Mouse (Mus musculus) limb, embryonic 12.5 days (tissue): Measurements from ENCODE around the gene Bicdl2. TPM values are rescaled to one million over a fixed set of nuclear protein-coding genes. Genes with fewer than 3 reads are reported as not detected.

ENCODE experiments used
- ATAC-seq: fragments of 200-750 bp; cut with Nextera tagmentation; 2 replicates; pipeline ENCODE4 v1.8.0; 2017; ENCODE audit warnings: low read depth, moderate TSS enrichment; ENCODE audit not compliant: insufficient number of reproducible peaks, insufficient read depth, low FRiP score, low TSS enrichment
- H3K27ac ChIP-seq: fragments of 300-500 bp; sonication (generic); 2 replicates; pipeline ENCODE4 v1.5.1; 2016; ENCODE audit warnings: mild to moderate bottlenecking, moderate library complexity
- H3K27me3 ChIP-seq: fragments of 300-500 bp; sonication (generic); 2 replicates; pipeline ENCODE4 v1.6.1; 2016; ENCODE audit warnings: mild to moderate bottlenecking, moderate library complexity
- H3K36me3 ChIP-seq: fragments of 300-500 bp; sonication (generic); 2 replicates; pipeline ENCODE4 v1.6.1; 2016; ENCODE audit warnings: mild to moderate bottlenecking, moderate library complexity
- H3K4me1 ChIP-seq: fragments of 300-500 bp; sonication (generic); replicated peaks from 2 replicates; pipeline ENCODE4 v1.6.1; 2016
- H3K4me2 ChIP-seq: fragments of 300-500 bp; sonication (generic); 2 replicates; pipeline ENCODE4 v1.6.1; 2016; ENCODE audit warnings: mild to moderate bottlenecking, moderate library complexity
- H3K4me3 ChIP-seq: fragments of 300-500 bp; sonication (generic); replicated peaks from 2 replicates; pipeline ENCODE4 v1.5.1; 2016; ENCODE audit warnings: mild to moderate bottlenecking
- H3K9ac ChIP-seq: fragments of 300-500 bp; sonication (generic); replicated peaks from 2 replicates; pipeline ENCODE4 v1.6.1; 2016; ENCODE audit warnings: mild to moderate bottlenecking, moderate library complexity
- H3K9me3 ChIP-seq: fragments of 300-500 bp; sonication (generic); 2 replicates; pipeline ENCODE4 v1.6.1; 2016; ENCODE audit warnings: mild to moderate bottlenecking, moderate library complexity
- WGBS: fragments of 180-500 bp; shearing (Covaris S2); methylation state at CpG from one replicate; pipeline ENCODE4 v1.1.7; 2016; 5-methylcytosine and 5-hydroxymethylcytosine counted together
- polyA plus RNA-seq: library from polyadenylated mRNA; unstranded; fragments of >200 nt; fragmentation: Nextera tagmentation; extraction: Ambion mirVana; gene quantifications from 2 replicates; pipeline ENCODE4 v1.2.1, GENCODE M21; 2016

Bicdl2 gene
- polyA plus RNA-seq, 1 experiment from 2014 or later = 1.2 TPM

DNA sequence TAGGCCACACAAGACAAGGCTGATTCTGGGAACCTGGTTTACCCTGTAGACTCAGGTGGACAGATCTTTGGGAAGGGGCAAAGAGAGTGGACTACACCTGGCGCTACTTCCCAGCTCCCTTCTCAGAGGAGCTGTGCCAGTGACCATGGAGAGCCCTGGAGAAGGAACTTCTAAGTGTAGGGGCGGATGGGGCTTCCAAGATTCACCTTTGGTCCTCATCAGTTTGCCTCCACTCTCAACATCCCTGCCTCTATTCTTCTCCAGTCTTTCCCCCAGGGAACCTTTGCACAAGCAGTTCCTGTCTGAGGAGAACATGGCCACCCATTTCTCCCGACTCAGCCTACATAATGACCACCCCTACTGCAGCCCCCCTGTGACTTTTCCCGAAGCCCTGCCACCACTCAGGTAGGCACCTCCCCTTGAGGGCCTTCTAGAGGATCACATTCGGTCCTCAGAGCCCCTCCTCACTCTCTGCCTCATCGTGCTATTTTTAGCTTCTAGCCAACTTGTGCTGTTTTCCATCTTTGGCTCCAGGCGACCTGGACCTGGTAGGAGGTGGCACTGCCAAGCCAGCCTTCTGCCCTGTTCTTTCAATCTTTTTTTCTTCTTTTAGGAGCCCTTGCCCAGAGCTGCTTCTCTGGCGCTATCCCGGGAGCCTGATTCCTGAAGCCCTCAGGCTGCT lies 14.1 kb downstream of the Bicdl2 start:
- Histone ChIP-seq H3K4me2 (peak overlapping the region; percentile 74), H3K27me3 (peaks cover 41% of the 10 kb centered on the region), H3K9ac (peak overlapping the region; percentile 58), H3K4me1 (peaks cover 40% of the 10 kb centered on the region), H3K27ac (peak overlapping the region; percentile 50; the same call in 1 of the 2 replicates), H3K9me3 (no peaks in the 10 kb centered on the region), H3K4me3 (peak overlapping the region; percentile 59), H3K36me3 (peaks cover 14% of the 10 kb centered on the region)
- 31% methylated on average over 9 of the region's 9 CpGs for WGBS
- 0 out of 2 replicates have a peak, but pooled peaks have one; percentile 0 for ATAC-seq

GRCm38 (mm10) chr17:23675127-23675526 lies 14.8 kb downstream of the Bicdl2 start:
- H3K4me1 ChIP-seq = peaks cover 44% of the 10 kb centered on the region
- peaks cover 7% of the 10 kb centered on the region for H3K36me3 ChIP-seq
- H3K27me3 ChIP-seq = peaks cover 48% of the 10 kb centered on the region
- no peaks in the 10 kb centered on the region for H3K9me3 ChIP-seq
- H3K27ac ChIP-seq = no peak overlapping the region
- no peak overlapping the region for H3K9ac ChIP-seq
- 25% methylated on average over 5 of the region's 5 CpGs for WGBS
- peak overlapping the region; percentile 97 for H3K4me2 ChIP-seq
- no peak for ATAC-seq
- no peak overlapping the region for H3K4me3 ChIP-seq

DNA sequence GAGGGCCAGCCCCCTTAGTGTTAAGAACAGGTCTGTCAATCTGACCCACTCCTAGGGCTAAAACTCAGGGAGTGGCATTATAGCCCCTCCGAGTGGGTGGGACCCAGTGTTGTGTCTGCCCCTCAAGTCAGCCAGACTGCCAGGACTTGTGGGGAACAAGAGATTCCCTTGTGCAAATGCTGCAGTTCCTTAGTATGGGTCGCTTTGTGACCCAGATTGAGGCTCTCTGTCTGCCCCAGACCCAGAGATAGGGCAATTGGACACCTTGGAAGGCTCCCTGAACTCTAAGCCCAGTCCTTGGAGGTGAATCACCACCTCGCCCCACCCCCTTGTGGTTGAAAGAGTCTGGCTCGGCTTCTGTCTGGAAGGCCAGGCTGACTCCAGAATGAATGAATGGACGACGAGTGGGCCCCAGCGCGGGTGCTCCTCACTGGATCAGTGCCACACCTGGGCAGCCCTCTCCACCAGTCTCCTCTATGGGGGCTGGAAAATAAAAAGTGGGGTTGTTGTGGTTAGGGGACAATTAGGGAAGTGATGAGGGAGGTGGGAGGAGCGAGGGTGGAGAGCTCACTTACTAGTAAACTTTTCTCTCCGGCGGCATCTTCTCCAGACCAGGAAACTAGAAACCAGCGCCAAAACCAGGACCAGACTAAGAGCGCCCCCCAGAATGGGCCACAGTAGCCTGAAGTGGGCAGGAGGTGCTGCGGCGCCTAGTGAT lies 15.4 kb downstream of the Bicdl2 start:
- no peaks in the 10 kb centered on the region for H3K9me3 ChIP-seq
- H3K36me3 ChIP-seq = peaks cover under 1% of the 10 kb centered on the region; the same call in 1 of the 2 replicates
- ATAC-seq = no peak
- peak overlapping the region; percentile 97 for H3K4me2 ChIP-seq
- H3K27ac ChIP-seq = no peak overlapping the region
- H3K9ac ChIP-seq = peak overlapping the region; percentile 50; the same call in 1 of the 2 replicates
- peaks cover 54% of the 10 kb centered on the region for H3K27me3 ChIP-seq
- WGBS = 13% methylated on average over 15 of the region's 15 CpGs
- peak overlapping the region; percentile 49 for H3K4me3 ChIP-seq
- H3K4me1 ChIP-seq = peaks cover 44% of the 10 kb centered on the region

- under 1% methylated on average over 37 of the region's 37 CpGs for WGBS
- Histone ChIP-seq H3K27me3 (peaks cover 63% of the 10 kb centered on the region), H3K4me1 (peaks cover 44% of the 10 kb centered on the region)
Measured at GRCm38 (mm10) chr17:23676473-23677031, 16.2 kb downstream of the Bicdl2 start.

DNA sequence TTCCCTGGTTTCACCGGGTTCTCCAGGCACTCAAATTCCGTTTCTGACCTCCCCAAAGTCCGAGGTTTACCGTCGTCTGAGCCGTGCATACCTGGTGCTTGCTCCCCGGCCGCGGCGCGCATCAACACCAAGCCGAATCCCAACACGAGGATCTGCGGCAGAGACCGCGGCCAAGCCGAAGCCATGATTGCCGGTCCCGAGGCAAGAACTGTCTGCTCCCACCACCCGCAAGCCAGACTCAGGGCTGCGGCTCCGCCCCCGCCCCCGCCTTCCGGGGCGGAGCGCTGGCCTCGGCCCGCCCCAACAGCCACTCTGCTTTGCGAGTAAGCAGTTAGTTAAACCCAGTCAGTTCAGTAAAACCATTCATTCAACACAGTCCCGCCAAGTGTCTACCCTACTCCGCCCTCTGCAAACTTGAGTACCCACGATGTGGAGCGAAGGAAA lies 17.0 kb downstream of the Bicdl2 start, which contains the start of gene Tnfrsf12a:
TSS of gene Tnfrsf12a (minus strand) at position 233 of the 444 bp plus-strand sequence.
- ATAC-seq = no peak
- Histone ChIP-seq H3K27me3 (peaks cover 70% of the 10 kb centered on the region), H3K36me3 (no peaks in the 10 kb centered on the region), H3K4me2 (peak within 1 kb of the TSS; percentile 97), H3K4me3 (peak within 1 kb of the TSS; percentile 49), H3K9ac (peak within 1 kb of the TSS; percentile 50), H3K9me3 (no peaks in the 10 kb centered on the region), H3K4me1 (peaks cover 46% of the 10 kb centered on the region), H3K27ac (no peak within 1 kb of the TSS)
- under 1% methylated on average over 34 of the region's 34 CpGs for WGBS

More at GRCm38 (mm10) chr17:23676473-23677031, 16.2 kb downstream of the Bicdl2 start:
- Histone ChIP-seq H3K36me3 (no peaks in the 10 kb centered on the region), H3K4me3 (peak overlapping the region; percentile 49), H3K9me3 (no peaks in the 10 kb centered on the region), H3K27ac (no peak overlapping the region), H3K9ac (peak overlapping the region; percentile 50), H3K4me2 (peak overlapping the region; percentile 97)
- no peak for ATAC-seq

DNA sequence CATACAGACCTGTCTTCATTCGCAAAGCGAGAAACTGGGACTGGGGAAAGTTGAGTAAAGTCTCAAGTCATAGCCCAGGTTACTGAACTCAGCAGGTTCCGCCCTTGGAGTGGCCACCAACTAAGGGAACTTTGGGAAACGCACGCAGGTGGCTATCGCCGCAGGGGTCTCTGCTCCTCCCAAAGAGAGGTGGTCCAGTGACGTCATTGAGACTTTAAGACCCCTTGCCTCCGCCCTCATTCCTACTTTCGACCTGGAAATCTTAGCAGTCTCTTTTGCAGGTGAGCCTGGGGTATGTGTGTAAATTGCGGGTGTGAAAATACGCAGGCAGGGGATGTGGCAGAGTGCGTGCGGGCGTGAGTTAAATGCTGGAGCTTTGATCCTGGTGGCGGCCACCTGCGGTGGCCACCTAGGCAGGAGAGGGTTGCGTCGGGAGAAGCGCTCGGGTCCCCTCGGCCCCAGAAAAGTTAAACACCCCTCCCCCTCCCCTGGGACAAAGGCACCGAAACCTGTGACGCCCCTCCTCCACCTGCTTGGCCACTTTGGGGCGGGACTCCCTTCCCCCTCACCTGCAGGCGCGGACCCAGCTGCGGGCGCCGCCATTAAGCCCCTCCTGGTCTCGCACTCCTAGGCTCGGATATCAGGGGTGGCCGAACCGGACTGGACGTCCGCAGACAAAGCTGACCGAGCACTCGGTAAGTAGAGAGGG lies 19.0 kb downstream of the Bicdl2 start, which contains the start of gene Cldn6:
TSS of gene Cldn6 (plus strand) at position 123 of the 709 bp plus-strand sequence.
- Histone ChIP-seq H3K36me3 (no peaks in the 10 kb centered on the region), H3K27me3 (peaks cover 90% of the 10 kb centered on the region), H3K9ac (no peak within 1 kb of the TSS), H3K4me1 (peaks cover 55% of the 10 kb centered on the region), H3K27ac (no peak within 1 kb of the TSS), H3K4me3 (peak within 1 kb of the TSS; percentile 36), H3K9me3 (no peaks in the 10 kb centered on the region), H3K4me2 (peak within 1 kb of the TSS; percentile 55)
- no peak for ATAC-seq
- 2% methylated on average over 38 of the region's 38 CpGs for WGBS

DNA sequence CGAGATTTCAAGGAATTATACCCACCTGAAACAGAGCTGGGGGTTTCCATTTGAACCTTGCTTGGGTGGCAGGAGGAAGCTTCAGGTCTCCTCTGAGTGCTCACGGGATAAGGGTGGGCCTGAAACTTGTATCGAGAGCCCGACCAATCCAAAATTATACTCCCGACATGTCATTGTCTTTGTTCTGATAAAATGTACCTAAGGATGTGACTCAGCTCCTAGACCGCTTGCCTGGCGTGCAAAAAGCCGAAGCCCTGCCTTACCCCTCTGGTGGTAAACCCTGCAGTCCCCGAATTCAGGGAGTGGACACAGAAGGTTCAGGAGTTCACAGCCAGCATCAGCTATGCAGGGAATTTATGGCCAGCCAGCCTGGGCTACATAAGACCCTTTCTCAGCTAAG lies 20.0 kb downstream of the Bicdl2 start:
- H3K4me2 ChIP-seq = 0 out of 2 replicates have a peak overlapping the region, but pooled peaks have one; percentile 55
- ATAC-seq = no peak
- no peak overlapping the region for H3K4me3 ChIP-seq
- H3K27ac ChIP-seq = no peak overlapping the region
- peaks cover 86% of the 10 kb centered on the region for H3K27me3 ChIP-seq
- WGBS = 75% methylated on average over 9 of the region's 9 CpGs
- H3K36me3 ChIP-seq = no peaks in the 10 kb centered on the region
- no peak overlapping the region for H3K9ac ChIP-seq
- H3K4me1 ChIP-seq = peaks cover 49% of the 10 kb centered on the region
- no peaks in the 10 kb centered on the region for H3K9me3 ChIP-seq

DNA sequence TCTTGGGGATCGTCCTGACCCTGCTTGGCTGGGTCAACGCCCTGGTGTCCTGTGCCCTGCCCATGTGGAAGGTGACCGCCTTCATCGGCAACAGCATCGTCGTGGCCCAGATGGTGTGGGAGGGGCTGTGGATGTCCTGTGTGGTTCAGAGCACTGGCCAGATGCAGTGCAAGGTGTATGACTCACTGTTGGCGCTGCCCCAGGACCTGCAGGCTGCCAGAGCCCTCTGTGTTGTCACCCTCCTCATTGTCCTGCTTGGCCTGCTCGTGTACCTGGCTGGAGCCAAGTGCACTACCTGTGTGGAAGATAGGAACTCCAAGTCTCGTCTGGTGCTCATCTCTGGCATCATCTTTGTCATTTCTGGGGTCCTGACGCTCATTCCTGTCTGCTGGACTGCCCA lies 20.8 kb downstream of the Bicdl2 start:
- ATAC-seq = no peak
- no peak overlapping the region for H3K27ac ChIP-seq
- H3K4me1 ChIP-seq = peaks cover 42% of the 10 kb centered on the region
- H3K36me3 ChIP-seq = no peaks in the 10 kb centered on the region
- no peak overlapping the region for H3K4me3 ChIP-seq
- peaks cover 80% of the 10 kb centered on the region for H3K27me3 ChIP-seq
- no peak overlapping the region for H3K4me2 ChIP-seq
- H3K9me3 ChIP-seq = no peaks in the 10 kb centered on the region
- WGBS = 65% methylated on average over 10 of the region's 10 CpGs
- no peak overlapping the region for H3K9ac ChIP-seq

DNA sequence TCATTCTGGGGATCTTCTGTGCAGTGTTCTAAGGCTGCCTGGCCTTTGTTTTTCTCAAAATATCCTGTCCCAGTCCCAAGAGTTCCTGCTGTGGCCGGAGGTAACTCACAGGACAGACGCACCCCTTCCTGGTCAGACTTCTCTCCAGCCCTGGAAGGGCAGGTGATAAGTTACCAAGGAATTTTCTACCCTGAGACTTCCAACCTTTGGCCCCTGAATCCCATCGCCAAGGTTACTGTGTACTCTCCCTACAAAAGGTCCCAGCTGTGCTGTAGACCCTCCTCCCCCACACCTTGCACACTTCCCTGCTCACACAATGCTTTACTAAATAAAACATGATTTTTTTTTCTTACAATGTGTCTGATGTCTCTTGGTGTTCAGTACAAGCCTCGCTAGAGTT lies 21.8 kb downstream of the Bicdl2 start:
- peaks cover 73% of the 10 kb centered on the region for H3K27me3 ChIP-seq
- H3K9me3 ChIP-seq = no peaks in the 10 kb centered on the region
- no peak for ATAC-seq
- 64% methylated on average over 4 of the region's 4 CpGs for WGBS
- peaks cover 34% of the 10 kb centered on the region for H3K4me1 ChIP-seq
- H3K36me3 ChIP-seq = no peaks in the 10 kb centered on the region
- H3K4me2 ChIP-seq = 0 out of 2 replicates have a peak overlapping the region, but pooled peaks have one; percentile 48
- H3K9ac ChIP-seq = no peak overlapping the region
- H3K4me3 ChIP-seq = no peak overlapping the region
- no peak overlapping the region for H3K27ac ChIP-seq

DNA sequence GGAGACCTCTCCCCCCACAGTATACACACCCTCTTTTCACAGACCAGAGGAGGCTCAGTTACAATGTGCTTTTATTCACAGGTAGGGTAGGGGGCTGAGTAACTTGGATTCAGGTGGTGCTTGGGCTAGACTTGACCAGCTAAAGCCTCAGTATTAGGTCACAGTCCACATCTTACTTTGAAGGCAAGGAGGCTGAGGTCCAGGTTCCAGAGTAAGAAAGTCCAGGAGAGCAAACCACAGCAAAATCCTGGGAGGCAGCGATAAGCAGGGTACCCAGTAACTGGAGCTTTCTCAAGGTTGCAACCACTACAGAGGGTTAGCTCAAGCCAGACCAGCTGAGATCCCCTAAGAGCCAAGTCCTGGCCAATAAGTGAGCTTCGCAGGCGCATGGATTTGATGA lies 22.2 kb downstream of the Bicdl2 start:
- ATAC-seq = no peak
- peak overlapping the region; percentile 28 for H3K4me3 ChIP-seq
- no peak overlapping the region for H3K27ac ChIP-seq
- 62% methylated on average over 3 of the region's 3 CpGs for WGBS
- H3K9me3 ChIP-seq = no peaks in the 10 kb centered on the region
- peaks cover 73% of the 10 kb centered on the region for H3K27me3 ChIP-seq
- no peak overlapping the region for H3K9ac ChIP-seq
- peak overlapping the region; percentile 48 for H3K4me2 ChIP-seq
- H3K36me3 ChIP-seq = no peaks in the 10 kb centered on the region
- peaks cover 34% of the 10 kb centered on the region for H3K4me1 ChIP-seq
